Mouse (Mus musculus) heart, embryonic 11.5 days (tissue): Measurements from ENCODE around the gene Madcam1. TPM values are rescaled to one million over a fixed set of nuclear protein-coding genes. Genes with fewer than 3 reads are reported as not detected.

Experiments
- ATAC-seq: fragments of 200-750 bp; cut with Nextera tagmentation; replicated peaks from 2 replicates; pipeline ENCODE4 v1.8.0; 2017; ENCODE audit warnings: moderate library complexity; ENCODE audit not compliant: insufficient number of reproducible peaks, low FRiP score, low TSS enrichment
- H3K27ac ChIP-seq: fragments of 300-500 bp; sonication (generic); 2 replicates; pipeline ENCODE4 v1.5.1; 2014; ENCODE audit warnings: mild to moderate bottlenecking, low read depth, low read length
- H3K27me3 ChIP-seq: fragments of 300-500 bp; sonication (generic); 2 replicates; pipeline ENCODE4 v1.6.1; 2014; ENCODE audit warnings: mild to moderate bottlenecking, low read length, mixed read lengths; ENCODE audit not compliant: control insufficient read depth, insufficient read depth
- H3K36me3 ChIP-seq: fragments of 300-500 bp; sonication (generic); 2 replicates; pipeline ENCODE4 v1.6.1; 2014; ENCODE audit warnings: mild to moderate bottlenecking, low read length, moderate library complexity, mixed read lengths; ENCODE audit not compliant: control insufficient read depth, insufficient read depth
- H3K4me1 ChIP-seq: fragments of 300-500 bp; sonication (generic); 2 replicates; pipeline ENCODE4 v1.6.1; 2014; ENCODE audit warnings: low read length; ENCODE audit not compliant: control insufficient read depth, insufficient read depth
- H3K4me2 ChIP-seq: fragments of 300-500 bp; sonication (generic); 2 replicates; pipeline ENCODE4 v1.6.1; 2014; ENCODE audit warnings: mild to moderate bottlenecking, moderate library complexity
- H3K4me3 ChIP-seq: fragments of 300-500 bp; sonication (generic); 2 replicates; pipeline ENCODE4 v1.5.1; 2014; ENCODE audit warnings: low read depth, low read length
- H3K9ac ChIP-seq: fragments of 300-500 bp; sonication (generic); 2 replicates; pipeline ENCODE4 v1.6.1; 2014; ENCODE audit warnings: mild to moderate bottlenecking, low read depth, low read length, moderate library complexity
- H3K9me3 ChIP-seq: fragments of 300-500 bp; sonication (generic); replicated peaks from 2 replicates; pipeline ENCODE4 v1.6.1; 2016; ENCODE audit warnings: low read length; ENCODE audit not compliant: control insufficient read depth
- WGBS: fragments of 180-500 bp; shearing (Covaris S2); extraction: QIAGEN DNeasy Blood & Tissue Kit; methylation state at CpG from one replicate; pipeline ENCODE4 v1.1.7; 2014; ENCODE audit not compliant: insufficient replicate concordance; 5-methylcytosine and 5-hydroxymethylcytosine counted together
- polyA plus RNA-seq: library from polyadenylated mRNA; unstranded; fragments of >200 nt; fragmentation: Nextera tagmentation; extraction: Ambion mirVana; gene quantifications from 2 replicates; pipeline ENCODE4 v1.2.1, GENCODE M21; 2014

The Madcam1 gene
- polyA plus RNA-seq, 1 experiment from 2014 or later, result 1.5 TPM

DNA sequence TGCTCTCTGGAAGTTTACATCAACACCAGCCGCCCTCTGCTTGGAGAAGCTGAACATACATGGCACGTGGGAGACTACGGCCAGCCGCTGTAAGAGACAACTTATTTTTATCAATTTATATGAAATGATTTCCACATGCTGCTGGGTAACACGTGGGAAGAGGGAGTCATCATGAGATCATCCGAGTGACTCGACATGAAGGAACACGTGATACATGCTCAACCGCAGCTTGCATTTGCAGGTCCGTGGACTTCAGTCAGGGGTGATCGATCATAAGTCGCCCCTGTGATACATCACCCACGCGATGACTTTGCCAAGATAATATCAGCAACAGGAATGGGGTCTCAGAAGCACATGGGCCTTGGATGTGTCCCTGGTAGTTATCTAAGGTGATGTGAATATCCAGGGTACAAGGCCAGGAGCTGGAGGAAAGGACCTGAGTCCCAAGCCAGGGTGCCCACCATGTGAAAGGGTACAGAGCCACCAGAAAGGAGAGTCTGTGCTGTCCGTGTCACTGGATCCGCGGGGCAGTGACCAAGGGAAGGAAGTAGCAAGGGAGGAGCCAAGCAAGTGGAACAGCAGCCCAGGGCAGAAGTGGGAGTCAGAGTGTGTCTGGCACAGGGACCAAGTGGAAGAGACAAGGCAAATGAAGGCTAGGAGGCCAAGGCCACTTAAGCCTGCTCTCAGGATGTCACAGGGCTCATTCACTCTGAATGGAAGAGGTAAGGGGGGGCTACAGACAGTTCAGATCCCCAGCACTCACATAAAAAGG lies 31.2 kb upstream of the Madcam1 start:
- no peak for ATAC-seq
- H3K27ac ChIP-seq, result no peak overlapping the region
- no peak overlapping the region for H3K9ac ChIP-seq
- peaks cover 19% of the 10 kb centered on the region for H3K27me3 ChIP-seq
- no peaks in the 10 kb centered on the region for H3K36me3 ChIP-seq
- 75% methylated on average over 17 of the region's 17 CpGs for WGBS
- no peaks in the 10 kb centered on the region for H3K9me3 ChIP-seq
- no peaks in the 10 kb centered on the region; the same call in 1 of the 2 replicates for H3K4me1 ChIP-seq
- no peak overlapping the region for H3K4me2 ChIP-seq
- no peak overlapping the region for H3K4me3 ChIP-seq

GRCm38 (mm10) chr10:79636287-79636686 lies 28.1 kb upstream of the Madcam1 start:
- Histone ChIP-seq H3K9me3 (no peaks in the 10 kb centered on the region), H3K27me3 (peaks cover 41% of the 10 kb centered on the region), H3K4me2 (no peak overlapping the region; the same call in 1 of the 2 replicates), H3K4me3 (no peak overlapping the region), H3K9ac (no peak overlapping the region), H3K36me3 (no peaks in the 10 kb centered on the region), H3K27ac (no peak overlapping the region), H3K4me1 (no peaks in the 10 kb centered on the region; the same call in 1 of the 2 replicates)
- ATAC-seq, result no peak
- whole genome bisulfite sequencing, result 75% methylated on average over 8 of the region's 8 CpGs

- peaks cover 41% of the 10 kb centered on the region for H3K27me3 ChIP-seq
- no peak within 1 kb of the TSS for H3K27ac ChIP-seq
- H3K36me3 ChIP-seq, result no peaks in the 10 kb centered on the region
- peak within 1 kb of the TSS; percentile 7 for H3K9ac ChIP-seq
- WGBS, result under 1% methylated on average over 112 of the region's 116 CpGs
- H3K4me3 ChIP-seq, result peak within 1 kb of the TSS; percentile 64
- no peaks in the 10 kb centered on the region; the same call in 1 of the 2 replicates for H3K4me1 ChIP-seq
- peak within 1 kb of the TSS; percentile 85 for H3K4me2 ChIP-seq
- H3K9me3 ChIP-seq, result no peaks in the 10 kb centered on the region
- ATAC-seq, result peak; percentile 51; the same call in 1 of the 2 replicates
Measured at GRCm38 (mm10) chr10:79637128-79638110, 26.9 kb upstream of the Madcam1 start, which contains the start of gene Shc2. Shc2 (minus strand) TSS chr10:79637918.

DNA sequence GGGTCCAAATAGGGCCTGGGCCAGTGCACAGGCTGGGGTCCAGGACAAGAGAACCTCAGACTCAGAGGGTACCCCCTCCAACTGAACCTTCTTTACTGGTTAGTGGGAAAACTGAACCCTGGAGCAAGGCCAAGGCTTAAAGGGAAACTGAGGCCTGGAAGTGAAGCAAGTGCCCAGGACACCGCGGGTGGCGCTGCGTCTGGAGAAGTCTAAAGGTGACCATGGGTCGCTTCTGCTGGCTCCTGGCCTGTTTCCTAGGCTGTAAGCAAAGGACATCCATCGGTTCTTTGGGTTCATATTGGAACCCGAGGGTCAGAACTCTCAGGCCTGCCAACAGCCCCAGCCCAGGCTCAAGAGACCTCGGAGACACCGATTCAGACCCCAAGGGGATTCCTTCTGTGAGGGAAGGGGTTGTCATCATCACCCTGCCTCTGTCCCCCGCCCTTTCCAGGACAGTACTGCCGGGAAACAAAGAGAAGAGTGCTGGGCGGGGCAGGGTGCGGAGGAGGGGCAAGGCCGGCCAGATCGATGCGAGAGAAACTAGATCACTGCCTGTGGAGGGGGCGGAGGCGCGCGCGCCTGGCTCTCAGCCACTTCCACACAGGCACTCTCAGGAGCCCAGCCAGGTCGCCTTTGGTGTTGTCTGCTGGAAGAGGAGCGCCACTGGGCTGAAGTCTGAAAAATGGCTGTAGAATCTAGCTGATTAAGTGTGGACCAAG lies 25.7 kb upstream of the Madcam1 start:
- peak overlapping the region; percentile 33; the same call in 1 of the 2 replicates for H3K4me2 ChIP-seq
- H3K9me3 ChIP-seq, result no peaks in the 10 kb centered on the region
- H3K4me3 ChIP-seq, result no peak overlapping the region
- H3K4me1 ChIP-seq, result no peaks in the 10 kb centered on the region; the same call in 1 of the 2 replicates
- H3K9ac ChIP-seq, result no peak overlapping the region
- peaks cover 41% of the 10 kb centered on the region for H3K27me3 ChIP-seq
- no peak overlapping the region for H3K27ac ChIP-seq
- no peaks in the 10 kb centered on the region for H3K36me3 ChIP-seq
- no peak; the same call in 1 of the 2 replicates for ATAC-seq
- 6% methylated on average over 22 of the region's 23 CpGs for WGBS

GRCm38 (mm10) chr10:79645711-79646110 lies 18.6 kb upstream of the Madcam1 start, which contains the start of gene Odf3l2:
Odf3l2 (minus strand) TSS chr10:79645738.
- no peaks in the 10 kb centered on the region for H3K4me1 ChIP-seq
- H3K9ac ChIP-seq, result no peak within 1 kb of the TSS
- H3K9me3 ChIP-seq, result no peaks in the 10 kb centered on the region
- ATAC-seq, result no peak
- H3K4me3 ChIP-seq, result no peak within 1 kb of the TSS
- H3K27me3 ChIP-seq, result no peaks in the 10 kb centered on the region
- WGBS, result 60% methylated on average over 8 of the region's 8 CpGs
- no peak within 1 kb of the TSS for H3K4me2 ChIP-seq
- H3K27ac ChIP-seq, result no peak within 1 kb of the TSS
- H3K36me3 ChIP-seq, result no peaks in the 10 kb centered on the region

- Histone ChIP-seq H3K36me3 (no peaks in the 10 kb centered on the region), H3K4me2 (no peak overlapping the region), H3K27me3 (peaks cover 5% of the 10 kb centered on the region), H3K4me1 (no peaks in the 10 kb centered on the region), H3K4me3 (no peak overlapping the region), H3K9ac (no peak overlapping the region), H3K9me3 (no peaks in the 10 kb centered on the region), H3K27ac (no peak overlapping the region)
- WGBS, result 25% methylated on average over 7 of the region's 7 CpGs
- no peak for ATAC-seq
Measured at GRCm38 (mm10) chr10:79649070-79649751, 15.1 kb upstream of the Madcam1 start.

- no peaks in the 10 kb centered on the region for H3K36me3 ChIP-seq
- peaks cover 12% of the 10 kb centered on the region for H3K27me3 ChIP-seq
- no peak overlapping the region for H3K9ac ChIP-seq
- no peak overlapping the region for H3K4me2 ChIP-seq
- no peak overlapping the region for H3K27ac ChIP-seq
- H3K4me1 ChIP-seq, result no peaks in the 10 kb centered on the region
- no peak for ATAC-seq
- no peaks in the 10 kb centered on the region for H3K9me3 ChIP-seq
- 80% methylated on average over 7 of the region's 7 CpGs for WGBS
- no peak overlapping the region for H3K4me3 ChIP-seq
Measured at GRCm38 (mm10) chr10:79652789-79653188, 11.6 kb upstream of the Madcam1 start.
